Mouse (Mus musculus): ENCODE data around the gene Atp6v1e1.
"Not testable (repeated sequence)": the region's sequence is repeated elsewhere in the genome, so short reads cannot be mapped to it uniquely, and the experiment has no call there.

Atp6v1e1 gene

GRCm38 (mm10) chr6:120820144-120820543, 2.4 kb downstream of the Atp6v1e1 start:
- no peak for DNase-seq (ENCODE audit: low spot score)

- DNase-seq (ENCODE audit: low spot score), result no peak
Measured at GRCm38 (mm10) chr6:120819294-120819693, 3.3 kb downstream of the Atp6v1e1 start.

- not testable (repeated sequence) for DNase-seq (ENCODE audit: low spot score)
Measured at GRCm38 (mm10) chr6:120811999-120812398, 10.6 kb downstream of the Atp6v1e1 start.

- DNase-seq (ENCODE audit: low spot score), result no peak
Measured at GRCm38 (mm10) chr6:120807738-120808081, 14.9 kb downstream of the Atp6v1e1 start.

GRCm38 (mm10) chr6:120806999-120807737, 15.4 kb downstream of the Atp6v1e1 start:
- no peak for DNase-seq (ENCODE audit: low spot score)

- no peak for DNase-seq (ENCODE audit: low spot score)
Measured at GRCm38 (mm10) chr6:120799581-120800041, 23.0 kb downstream of the Atp6v1e1 start.

GRCm38 (mm10) chr6:120798905-120799304, 23.7 kb downstream of the Atp6v1e1 start:
- DNase-seq (ENCODE audit: low spot score), result no peak

GRCm38 (mm10) chr6:120798019-120798418, 24.6 kb downstream of the Atp6v1e1 start:
- no peak for DNase-seq (ENCODE audit: low spot score)

GRCm38 (mm10) chr6:120796111-120796510, 26.5 kb downstream of the Atp6v1e1 start:
- no peak for DNase-seq (ENCODE audit: low spot score)

GRCm38 (mm10) chr6:120795422-120796086, 27.0 kb downstream of the Atp6v1e1 start:
- DNase-seq (ENCODE audit: low spot score), result no peak

GRCm38 (mm10) chr6:120792947-120793346, 29.6 kb downstream of the Atp6v1e1 start:
- DNase-seq (ENCODE audit: low spot score), result no peak

GRCm38 (mm10) chr6:120790717-120791116, 31.9 kb downstream of the Atp6v1e1 start:
- no peak for DNase-seq (ENCODE audit: low spot score)

- DNase-seq (ENCODE audit: low spot score), result no peak
Measured at GRCm38 (mm10) chr6:120790153-120790552, 32.4 kb downstream of the Atp6v1e1 start.

GRCm38 (mm10) chr6:120788904-120789303, 33.7 kb downstream of the Atp6v1e1 start:
- DNase-seq (ENCODE audit: low spot score), result peak; percentile 49

GRCm38 (mm10) chr6:120788068-120788607, 34.5 kb downstream of the Atp6v1e1 start:
- no peak for DNase-seq (ENCODE audit: low spot score)

- DNase-seq (ENCODE audit: low spot score), result no peak
Measured at GRCm38 (mm10) chr6:120784351-120784750, 38.2 kb downstream of the Atp6v1e1 start.

GRCm38 (mm10) chr6:120782948-120783347, 39.6 kb downstream of the Atp6v1e1 start:
- no peak for DNase-seq (ENCODE audit: low spot score)

GRCm38 (mm10) chr6:120778226-120778625, 44.4 kb downstream of the Atp6v1e1 start:
- DNase-seq (ENCODE audit: low spot score), result no peak

- DNase-seq (ENCODE audit: low spot score), result no peak
Measured at GRCm38 (mm10) chr6:120777533-120777932, 45.1 kb downstream of the Atp6v1e1 start.

- no peak for DNase-seq (ENCODE audit: low spot score)
Measured at GRCm38 (mm10) chr6:120776286-120776685, 46.3 kb downstream of the Atp6v1e1 start.

- DNase-seq (ENCODE audit: low spot score), result no peak
Measured at GRCm38 (mm10) chr6:120773763-120774162, 48.8 kb downstream of the Atp6v1e1 start.

- DNase-seq (ENCODE audit: low spot score), result no peak
Measured at GRCm38 (mm10) chr6:120773149-120773628, 49.4 kb downstream of the Atp6v1e1 start, which contains the start of gene Slc25a18. Slc25a18 (plus strand) TSS chr6:120773578.

- no peak for DNase-seq (ENCODE audit: low spot score)
Measured at GRCm38 (mm10) chr6:120772025-120772424, 50.6 kb downstream of the Atp6v1e1 start.

All from c-Kit-positive CD71-positive TER-119-positive erythroid progenitor cells, embryonic 14.5 days (primary cell).